Mouse (Mus musculus) heart, adult 8-10 months (tissue): Measurements from ENCODE around the gene Creb1. TPM values are rescaled to one million over a fixed set of nuclear protein-coding genes. Genes with fewer than 3 reads are reported as not detected.
A peak's percentile ranks its signal among the peaks of the same experiment; 100 is the strongest.

Source experiments
- DNase-seq: peaks from one replicate; pipeline ENCODE4 v3.0.0; 2022; ENCODE audit warnings: low spot score
- total RNA-seq, 4 experiments: library from RNA; stranded (reverse); gene quantifications; 2 replicates each; pipeline ENCODE4 v1.2.4; 2022

Creb1 gene
- 10 to 100 TPM; 21.4 to 31.2 (median 22.8) TPM for total RNA-seq

GRCm38 (mm10) chr1:64532589-64533470 is at the start of gene Creb1:
Gene Creb1 (plus strand): TSS chr1:64532645.
- peak; percentile 96 for DNase-seq

GRCm38 (mm10) chr1:64488521-64489029 is 43.9 kb upstream of the Creb1 start:
- DNase-seq: no peak

- DNase-seq: no peak
Measured at GRCm38 (mm10) chr1:64496803-64497202, 35.6 kb upstream of the Creb1 start.

- no peak for DNase-seq
Measured at GRCm38 (mm10) chr1:64501382-64502140, 30.9 kb upstream of the Creb1 start.

- DNase-seq: no peak
Measured at GRCm38 (mm10) chr1:64508479-64509096, 23.9 kb upstream of the Creb1 start.

GRCm38 (mm10) chr1:64509678-64510077 is 22.8 kb upstream of the Creb1 start:
- DNase-seq: no peak

- no peak for DNase-seq
Measured at GRCm38 (mm10) chr1:64514184-64514583, 18.3 kb upstream of the Creb1 start.

GRCm38 (mm10) chr1:64516593-64516992 is 15.9 kb upstream of the Creb1 start:
- no peak for DNase-seq

GRCm38 (mm10) chr1:64518480-64518879 is 14.0 kb upstream of the Creb1 start:
- DNase-seq: no peak

GRCm38 (mm10) chr1:64519345-64519744 is 13.1 kb upstream of the Creb1 start:
- DNase-seq: no peak

- DNase-seq: no peak
Measured at GRCm38 (mm10) chr1:64519901-64520300, 12.5 kb upstream of the Creb1 start.

GRCm38 (mm10) chr1:64521734-64522133 is 10.7 kb upstream of the Creb1 start:
- DNase-seq: no peak

- DNase-seq: peak; percentile 45
Measured at GRCm38 (mm10) chr1:64522637-64523036, 9.8 kb upstream of the Creb1 start.

- no peak for DNase-seq
Measured at GRCm38 (mm10) chr1:64523117-64523516, 9.3 kb upstream of the Creb1 start.

- no peak for DNase-seq
Measured at GRCm38 (mm10) chr1:64524661-64525060, 7.8 kb upstream of the Creb1 start.

GRCm38 (mm10) chr1:64527626-64528025 is 4.8 kb upstream of the Creb1 start:
- no peak for DNase-seq

GRCm38 (mm10) chr1:64529781-64530315 is 2.6 kb upstream of the Creb1 start:
- no peak for DNase-seq

- DNase-seq: no peak
Measured at GRCm38 (mm10) chr1:64531548-64531947, 897 bp upstream of the Creb1 start.

- no peak for DNase-seq
Measured at GRCm38 (mm10) chr1:64532067-64532523, 350 bp upstream of the Creb1 start.

GRCm38 (mm10) chr1:64533471-64534443 is 1.3 kb downstream of the Creb1 start:
- DNase-seq: peak; percentile 42
